Mouse (Mus musculus) stomach, embryonic 15.5 days (tissue): ENCODE data around the gene Rab11fip4. TPM values are rescaled to one million over a fixed set of nuclear protein-coding genes. Genes with fewer than 3 reads are reported as not detected.

Experiments used
- ATAC-seq: fragments of 200-750 bp; cut with Nextera tagmentation; 2 replicates; pipeline ENCODE4 v1.8.0; 2017; ENCODE audit warnings: low read depth, moderate number of reproducible peaks, moderate TSS enrichment; ENCODE audit not compliant: insufficient read depth, low FRiP score
- H3K27ac ChIP-seq: fragments of 300-500 bp; sonication (generic); 2 replicates; pipeline ENCODE4 v1.5.1; 2015; ENCODE audit warnings: mild to moderate bottlenecking, inconsistent platforms
- H3K27me3 ChIP-seq: fragments of 300-500 bp; sonication (generic); replicated peaks from 2 replicates; pipeline ENCODE4 v1.6.1; 2015; ENCODE audit warnings: inconsistent platforms
- H3K36me3 ChIP-seq: fragments of 300-500 bp; sonication (generic); 2 replicates; pipeline ENCODE4 v1.6.1; 2015; ENCODE audit warnings: inconsistent platforms
- H3K4me1 ChIP-seq: fragments of 300-500 bp; sonication (generic); 2 replicates; pipeline ENCODE4 v1.6.1; 2015; ENCODE audit warnings: inconsistent platforms
- H3K4me2 ChIP-seq: fragments of 300-500 bp; sonication (generic); 2 replicates; pipeline ENCODE4 v1.6.1; 2015; ENCODE audit warnings: mild to moderate bottlenecking, inconsistent platforms
- H3K4me3 ChIP-seq: fragments of 300-500 bp; sonication (generic); replicated peaks from 2 replicates; pipeline ENCODE4 v1.5.1; 2015; ENCODE audit warnings: inconsistent platforms
- H3K9ac ChIP-seq: fragments of 300-500 bp; sonication (generic); 2 replicates; pipeline ENCODE4 v1.6.1; 2015; ENCODE audit warnings: inconsistent platforms
- H3K9me3 ChIP-seq: fragments of 300-500 bp; sonication (generic); 2 replicates; pipeline ENCODE4 v1.6.1; 2016; ENCODE audit warnings: inconsistent platforms
- WGBS: fragments of 180-500 bp; shearing (Covaris S2); methylation state at CpG from one replicate; pipeline ENCODE4 v1.1.7; 2015; 5-methylcytosine and 5-hydroxymethylcytosine counted together
- polyA plus RNA-seq: library from polyadenylated mRNA; unstranded; fragments of >200 nt; fragmentation: Nextera tagmentation; extraction: Ambion mirVana; gene quantifications from 2 replicates; pipeline ENCODE4 v1.2.1, GENCODE M21; 2015

The Rab11fip4 gene
- polyA plus RNA-seq, 1 experiment from 2014 or later = 2.1 TPM

DNA sequence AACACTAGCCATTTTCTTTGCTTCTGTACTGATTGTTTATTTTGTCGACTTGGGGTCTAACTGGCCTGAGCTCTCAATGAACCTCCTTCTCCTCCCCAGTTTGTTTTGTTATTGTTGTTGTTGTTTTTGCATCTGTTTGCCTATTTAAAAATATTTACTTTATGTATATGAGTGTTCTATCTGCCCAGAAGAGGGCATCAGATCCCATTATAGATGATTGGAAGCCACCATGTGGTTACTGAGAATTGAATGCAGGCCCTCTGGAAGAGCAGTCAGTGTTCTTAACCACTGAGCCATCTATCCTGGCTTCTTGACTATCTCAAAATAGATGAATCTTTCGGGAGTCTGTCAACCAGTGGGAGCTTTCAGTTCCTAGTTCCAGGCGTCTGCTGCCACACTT lies 116.1 kb downstream of the Rab11fip4 start:
- Histone ChIP-seq H3K27ac (no peak overlapping the region), H3K27me3 (0 out of 2 replicates have a peak, but pooled peaks cover 7% of the 10 kb centered on the region), H3K9me3 (no peaks in the 10 kb centered on the region), H3K4me1 (peaks cover 26% of the 10 kb centered on the region), H3K4me2 (no peak overlapping the region), H3K9ac (no peak overlapping the region), H3K4me3 (no peak overlapping the region), H3K36me3 (no peaks in the 10 kb centered on the region)
- ATAC-seq = no peak
- WGBS = 77% methylated on average over 3 of the region's 3 CpGs

DNA sequence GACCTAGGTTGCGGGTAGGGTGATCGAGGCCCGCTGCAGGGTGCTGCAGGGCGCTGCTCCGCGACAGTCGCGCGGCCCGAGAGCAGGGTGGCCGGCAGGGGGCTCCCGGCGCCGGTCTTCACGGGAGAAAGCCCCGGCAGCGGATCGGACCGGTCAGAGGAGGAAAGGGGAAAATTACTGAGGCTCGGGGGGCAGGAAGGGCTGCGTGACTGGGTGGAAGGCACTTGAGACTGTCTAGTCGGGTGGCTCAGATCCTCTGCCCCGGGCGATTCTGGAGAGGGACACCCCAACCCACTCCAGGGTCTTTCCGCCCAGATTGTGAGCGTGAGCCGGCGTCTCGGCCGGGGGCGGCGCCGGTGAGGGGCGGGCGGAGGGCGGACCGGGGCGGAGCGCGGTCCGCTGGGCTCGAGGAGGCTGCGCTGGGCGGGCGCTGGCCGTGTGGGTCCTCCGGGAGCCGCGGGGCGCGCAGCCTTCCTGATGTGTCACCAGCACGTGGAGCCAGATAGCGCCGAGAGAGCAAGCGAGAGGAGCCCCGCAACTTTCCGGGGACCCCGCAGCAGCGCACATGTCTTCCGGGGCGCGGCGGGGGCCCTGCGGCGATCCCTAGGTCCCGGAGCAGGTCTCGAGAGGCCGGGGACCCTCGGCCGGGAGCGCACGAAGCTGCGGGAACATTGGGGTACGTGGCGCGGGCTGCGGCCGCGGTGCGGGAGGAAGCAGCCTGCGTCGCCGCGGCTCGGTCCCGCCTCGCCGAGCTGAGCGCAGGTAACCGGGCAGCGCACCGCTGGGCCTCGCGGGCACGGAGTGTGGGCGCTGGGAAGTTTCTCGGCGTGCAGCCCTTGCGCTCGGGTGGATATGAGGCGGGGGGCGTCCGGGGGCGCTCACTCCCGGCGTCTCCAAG lies 120.1 kb downstream of the Rab11fip4 start:
- peak; percentile 88 for ATAC-seq
- Histone ChIP-seq H3K9me3 (no peaks in the 10 kb centered on the region), H3K4me3 (peak overlapping the region; percentile 62), H3K36me3 (no peaks in the 10 kb centered on the region), H3K27me3 (0 out of 2 replicates have a peak, but pooled peaks cover 7% of the 10 kb centered on the region), H3K9ac (peak overlapping the region; percentile 46), H3K4me2 (peak overlapping the region; percentile 94), H3K27ac (peak overlapping the region; percentile 73; the same call in 1 of the 2 replicates), H3K4me1 (peaks cover 38% of the 10 kb centered on the region)
- WGBS = under 1% methylated on average over 105 of the region's 106 CpGs

DNA sequence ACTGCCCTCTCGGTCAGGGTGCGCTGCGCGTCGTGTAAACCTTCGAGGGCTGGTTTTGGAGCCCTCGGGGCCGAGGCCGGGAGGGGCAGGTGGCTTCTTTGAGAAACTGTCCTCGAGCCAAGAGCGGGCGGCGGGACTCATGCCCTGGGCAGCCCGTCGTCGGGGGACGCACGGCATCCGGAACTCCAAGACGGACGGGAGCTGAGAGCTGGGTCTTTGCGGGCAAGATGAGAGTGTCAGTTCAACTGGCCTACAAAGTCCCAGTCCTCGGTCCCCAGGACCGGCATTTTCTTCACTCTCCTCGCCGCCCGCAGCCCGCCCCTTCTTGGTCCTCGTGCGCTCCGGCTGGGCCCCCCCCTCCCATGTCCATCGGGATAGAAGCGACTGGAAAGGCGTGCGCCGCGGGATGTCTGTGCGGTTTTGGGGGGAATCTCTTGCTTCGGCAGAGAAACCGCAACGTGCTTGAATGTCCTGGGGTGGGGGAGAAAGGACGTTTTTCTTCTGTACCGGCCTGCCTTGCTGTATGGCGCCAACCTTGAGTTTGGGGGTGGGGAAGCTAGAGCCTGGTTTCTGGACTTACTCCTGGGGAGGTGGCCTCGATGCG lies 120.9 kb downstream of the Rab11fip4 start:
- H3K9me3 ChIP-seq = no peaks in the 10 kb centered on the region
- H3K9ac ChIP-seq = peak overlapping the region; percentile 46
- peak overlapping the region; percentile 94 for H3K4me2 ChIP-seq
- H3K27me3 ChIP-seq = 0 out of 2 replicates have a peak, but pooled peaks cover 7% of the 10 kb centered on the region
- H3K4me1 ChIP-seq = peaks cover 41% of the 10 kb centered on the region
- under 1% methylated on average over 46 of the region's 46 CpGs for WGBS
- peak overlapping the region; percentile 73; the same call in 1 of the 2 replicates for H3K27ac ChIP-seq
- peak overlapping the region; percentile 62 for H3K4me3 ChIP-seq
- no peak for ATAC-seq
- H3K36me3 ChIP-seq = no peaks in the 10 kb centered on the region

DNA sequence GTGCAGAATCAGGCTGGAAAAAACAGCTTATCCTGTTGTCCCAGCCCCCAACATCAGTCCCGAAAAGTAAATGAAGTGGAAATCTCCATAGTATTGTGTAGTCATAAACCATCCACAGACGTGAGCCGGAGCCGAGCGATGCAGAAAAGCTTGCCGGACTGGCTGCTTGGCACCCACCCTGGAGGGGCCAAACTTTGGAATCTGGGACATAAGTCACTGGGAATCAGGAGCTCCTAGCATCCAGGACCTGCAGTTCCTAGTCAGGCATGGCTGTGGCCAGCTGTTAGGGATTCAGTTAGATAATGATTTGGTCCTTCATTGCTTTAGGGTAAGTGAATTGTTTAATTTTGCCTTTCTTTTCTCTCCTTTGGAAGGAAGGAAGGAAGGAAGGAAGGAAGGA lies 122.2 kb downstream of the Rab11fip4 start:
- H3K36me3 ChIP-seq = no peaks in the 10 kb centered on the region
- H3K4me1 ChIP-seq = peaks cover 47% of the 10 kb centered on the region
- H3K27me3 ChIP-seq = 0 out of 2 replicates have a peak, but pooled peaks cover 7% of the 10 kb centered on the region
- H3K9me3 ChIP-seq = no peaks in the 10 kb centered on the region
- no peak overlapping the region for H3K9ac ChIP-seq
- H3K27ac ChIP-seq = peak overlapping the region; percentile 81
- ATAC-seq = no peak
- H3K4me2 ChIP-seq = peak overlapping the region; percentile 94
- 32% methylated on average over 6 of the region's 6 CpGs for WGBS
- peak overlapping the region; percentile 62 for H3K4me3 ChIP-seq

DNA sequence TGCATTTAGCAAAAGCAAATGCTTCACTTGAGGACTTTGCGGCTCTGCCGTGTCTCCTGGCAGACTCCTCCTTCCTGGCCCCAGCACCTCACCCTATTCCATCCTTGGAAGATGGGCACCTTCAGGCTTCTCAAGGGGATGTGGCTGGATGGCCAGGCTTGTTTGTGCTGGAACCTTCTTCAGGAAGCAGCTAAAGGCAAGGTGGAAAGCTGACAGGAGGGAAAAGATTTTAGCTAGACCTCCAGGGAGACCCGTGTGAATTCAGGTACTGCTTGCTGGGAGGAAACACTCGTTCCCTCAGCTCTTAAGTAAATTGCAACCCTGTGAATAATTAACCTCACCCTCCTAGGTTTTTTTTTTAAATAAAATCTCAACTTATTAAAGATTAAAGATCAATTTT lies 122.7 kb downstream of the Rab11fip4 start:
- Histone ChIP-seq H3K4me3 (peak overlapping the region; percentile 62; the same call in 1 of the 2 replicates), H3K4me2 (peak overlapping the region; percentile 94), H3K36me3 (no peaks in the 10 kb centered on the region), H3K9ac (no peak overlapping the region), H3K4me1 (peaks cover 47% of the 10 kb centered on the region), H3K27me3 (0 out of 2 replicates have a peak, but pooled peaks cover 7% of the 10 kb centered on the region), H3K27ac (peak overlapping the region; percentile 81), H3K9me3 (no peaks in the 10 kb centered on the region)
- WGBS = 40% methylated on average over 4 of the region's 4 CpGs
- ATAC-seq = no peak

DNA sequence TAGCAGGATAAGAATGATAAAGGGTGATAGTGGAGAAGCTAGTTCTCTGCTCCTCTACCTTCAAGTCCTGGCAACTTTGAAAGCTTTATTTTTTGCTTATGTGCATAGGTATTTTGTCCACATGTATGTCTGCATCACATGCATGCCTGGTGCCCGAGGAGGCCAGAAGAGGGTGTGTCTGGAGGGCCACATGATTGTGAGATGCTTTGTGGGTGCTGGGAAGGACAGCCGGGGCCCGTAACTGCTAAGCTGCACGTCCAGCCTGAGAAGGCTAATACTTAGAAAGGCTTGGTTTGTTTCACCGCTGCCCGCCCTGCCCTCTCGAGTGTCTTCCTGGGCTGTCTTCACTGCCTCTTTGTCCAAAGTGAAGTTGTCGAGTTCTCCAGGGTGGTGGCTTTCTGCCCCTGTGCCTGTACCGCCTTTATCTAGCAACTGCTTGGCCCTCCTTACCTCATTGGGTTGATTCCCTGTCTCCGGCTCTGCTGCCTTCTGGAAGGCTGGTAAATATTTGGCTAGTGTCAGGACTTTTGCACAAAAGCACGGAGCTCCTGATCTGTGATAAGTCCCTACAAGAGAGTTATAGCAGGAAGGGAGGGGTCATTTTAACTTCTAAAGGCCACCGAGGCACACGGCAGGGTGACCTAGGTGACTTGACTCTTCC lies 123.2 kb downstream of the Rab11fip4 start:
- peak overlapping the region; percentile 94 for H3K4me2 ChIP-seq
- H3K4me1 ChIP-seq = peaks cover 47% of the 10 kb centered on the region
- H3K9ac ChIP-seq = no peak overlapping the region
- no peaks in the 10 kb centered on the region for H3K9me3 ChIP-seq
- WGBS = 61% methylated on average over 13 of the region's 13 CpGs
- H3K27ac ChIP-seq = peak overlapping the region; percentile 81
- 0 out of 2 replicates have a peak, but pooled peaks cover 7% of the 10 kb centered on the region for H3K27me3 ChIP-seq
- ATAC-seq = peak; percentile 43
- peak overlapping the region; percentile 16 for H3K4me3 ChIP-seq
- no peaks in the 10 kb centered on the region for H3K36me3 ChIP-seq

DNA sequence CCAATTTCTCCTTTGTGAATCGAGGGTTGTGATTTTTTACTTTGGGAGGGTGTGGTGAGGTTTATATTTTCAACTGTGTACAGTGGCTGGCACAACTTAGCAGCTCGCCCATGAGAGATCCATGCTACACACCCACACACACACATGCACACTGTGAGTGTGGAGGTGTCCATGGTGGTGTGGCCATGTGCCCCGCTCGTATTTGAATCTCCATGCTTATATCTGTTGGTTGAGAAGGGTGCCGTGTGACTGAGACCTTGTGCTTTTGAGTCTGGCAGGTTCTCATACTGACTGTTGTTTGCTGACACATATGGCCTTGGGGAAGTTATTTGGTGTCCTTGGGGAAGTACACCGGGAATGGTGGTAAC lies 123.7 kb downstream of the Rab11fip4 start:
- Histone ChIP-seq H3K9me3 (no peaks in the 10 kb centered on the region), H3K27ac (peak overlapping the region; percentile 81), H3K27me3 (0 out of 2 replicates have a peak, but pooled peaks cover 5% of the 10 kb centered on the region), H3K4me1 (peaks cover 47% of the 10 kb centered on the region), H3K9ac (no peak overlapping the region), H3K36me3 (no peaks in the 10 kb centered on the region), H3K4me2 (peak overlapping the region; percentile 94), H3K4me3 (no peak overlapping the region)
- 72% methylated on average over 6 of the region's 6 CpGs for WGBS
- ATAC-seq = no peak

DNA sequence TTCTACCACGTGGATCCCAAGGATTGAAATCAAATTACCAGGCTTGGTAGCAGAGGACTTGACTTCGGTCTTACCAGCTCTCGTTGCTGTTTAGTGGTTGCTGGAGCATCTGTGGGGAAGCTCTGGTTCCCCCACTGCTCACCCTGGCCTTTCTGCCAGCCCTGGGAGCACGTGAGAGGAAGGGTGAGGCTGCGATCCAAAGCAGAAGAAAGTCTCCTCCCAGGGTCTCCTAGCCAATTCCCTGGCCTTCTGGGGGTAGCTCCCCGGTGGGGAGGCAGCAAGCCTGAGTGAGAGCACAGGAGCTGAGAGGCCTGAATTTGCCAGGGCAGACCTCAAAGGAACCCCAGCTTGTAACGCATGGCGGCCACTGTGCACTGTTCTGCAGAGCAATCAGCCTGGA lies 124.3 kb downstream of the Rab11fip4 start:
- H3K4me1 ChIP-seq = peaks cover 47% of the 10 kb centered on the region
- H3K27ac ChIP-seq = no peak overlapping the region
- H3K9ac ChIP-seq = no peak overlapping the region
- WGBS = 80% methylated on average over 8 of the region's 8 CpGs
- H3K4me3 ChIP-seq = no peak overlapping the region
- H3K4me2 ChIP-seq = no peak overlapping the region
- no peak for ATAC-seq
- no peaks in the 10 kb centered on the region for H3K36me3 ChIP-seq
- no peaks in the 10 kb centered on the region for H3K9me3 ChIP-seq
- no peaks in the 10 kb centered on the region for H3K27me3 ChIP-seq

DNA sequence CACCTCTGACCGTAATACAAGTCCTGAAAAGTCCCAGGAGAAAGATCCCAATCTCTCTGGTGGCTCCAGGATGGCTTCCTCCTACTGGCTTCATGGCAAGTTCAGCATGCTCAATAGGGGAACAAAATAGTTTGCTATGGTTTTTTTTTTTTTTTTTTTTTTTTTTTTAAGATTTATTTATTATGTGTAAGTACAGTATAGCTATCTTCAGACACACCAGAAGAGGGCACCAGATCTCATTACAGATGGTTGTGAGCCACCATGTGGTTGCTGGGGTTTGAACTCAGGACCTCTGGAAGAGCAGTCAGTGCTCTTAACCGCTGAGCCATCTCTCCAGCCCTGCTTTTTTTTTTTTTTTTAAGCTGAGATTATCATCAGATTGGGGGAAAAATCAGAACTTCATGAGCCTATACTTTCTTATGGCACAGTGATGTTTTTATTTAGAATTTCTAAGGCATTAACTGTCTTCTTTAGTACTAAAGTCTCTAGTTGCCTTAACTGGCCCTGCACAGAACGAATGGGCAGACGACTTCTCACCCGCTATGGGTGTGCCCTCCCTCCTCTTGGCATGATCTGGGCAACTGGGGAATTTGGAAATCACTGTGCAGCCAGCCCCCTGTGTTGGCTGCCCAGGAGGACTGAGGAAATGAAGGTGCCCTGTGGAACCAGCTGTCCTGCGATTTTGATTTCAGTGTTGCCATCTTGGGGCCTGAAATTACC lies 124.9 kb downstream of the Rab11fip4 start:
- Histone ChIP-seq H3K4me2 (no peak overlapping the region), H3K9me3 (no peaks in the 10 kb centered on the region), H3K27me3 (no peaks in the 10 kb centered on the region), H3K4me1 (peaks cover 47% of the 10 kb centered on the region), H3K36me3 (no peaks in the 10 kb centered on the region), H3K9ac (no peak overlapping the region), H3K4me3 (no peak overlapping the region), H3K27ac (no peak overlapping the region)
- 79% methylated on average over 6 of the region's 6 CpGs for WGBS
- ATAC-seq = no peak

DNA sequence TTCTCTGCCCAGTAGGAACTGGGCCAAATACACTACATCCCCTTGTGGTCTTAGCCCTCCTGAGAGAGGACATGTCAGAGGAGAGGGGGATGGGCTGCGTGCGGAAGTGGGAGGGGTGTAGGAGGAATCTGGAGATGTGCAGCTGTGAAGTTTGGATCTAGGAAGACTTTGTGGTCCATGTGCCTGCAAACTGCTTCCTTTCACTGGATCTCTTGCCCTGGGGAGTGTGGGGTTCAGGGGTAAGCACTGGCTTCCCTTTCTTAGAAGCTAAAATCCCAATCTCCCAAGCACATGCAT lies 125.4 kb downstream of the Rab11fip4 start:
- Histone ChIP-seq H3K4me1 (peaks cover 47% of the 10 kb centered on the region), H3K27ac (no peak overlapping the region), H3K9ac (no peak overlapping the region), H3K4me2 (no peak overlapping the region), H3K27me3 (no peaks in the 10 kb centered on the region), H3K9me3 (no peaks in the 10 kb centered on the region), H3K36me3 (no peaks in the 10 kb centered on the region), H3K4me3 (no peak overlapping the region)
- no peak for ATAC-seq
- 63% methylated on average over 2 of the region's 2 CpGs for WGBS

DNA sequence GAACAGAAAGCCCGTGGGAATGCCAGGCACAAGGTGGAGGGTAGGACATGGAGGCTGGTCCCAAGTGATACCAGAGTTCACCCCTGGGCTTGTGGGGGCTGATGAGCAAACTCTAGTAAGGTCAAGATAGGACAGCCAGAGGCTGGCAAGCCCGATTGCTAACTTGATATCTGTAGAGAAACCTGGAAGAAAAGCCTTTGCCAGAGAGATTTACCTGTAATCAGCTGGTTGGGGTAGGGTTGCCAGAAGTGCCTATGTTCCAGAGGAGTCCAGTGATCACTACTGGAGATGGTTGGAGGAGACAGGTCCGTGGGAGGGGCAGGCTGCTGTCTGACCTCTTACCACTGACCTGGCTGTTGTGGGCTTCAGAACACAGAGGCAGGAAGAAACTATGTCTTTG lies 126.3 kb downstream of the Rab11fip4 start:
- Histone ChIP-seq H3K9ac (no peak overlapping the region), H3K9me3 (no peaks in the 10 kb centered on the region), H3K27ac (no peak overlapping the region), H3K36me3 (no peaks in the 10 kb centered on the region), H3K4me3 (no peak overlapping the region), H3K27me3 (no peaks in the 10 kb centered on the region), H3K4me1 (peaks cover 39% of the 10 kb centered on the region), H3K4me2 (no peak overlapping the region)
- no peak for ATAC-seq
- 60% methylated on average over 3 of the region's 3 CpGs for WGBS
